Mouse (Mus musculus) frontal cortex, adult 2 months (tissue): ENCODE results near the gene Col3a1. TPM values are rescaled to one million over a fixed set of nuclear protein-coding genes. Genes with fewer than 3 reads are reported as not detected.

Experiments
- DNase-seq, 2 experiments: peaks; one replicate each; pipeline ENCODE4 v3.0.0; 2022; ENCODE audit warnings: low spot score in 1 of 2; ENCODE audit errors: extremely low spot score in 1 of 2
- polyA plus RNA-seq: library from polyadenylated mRNA; depleted of rRNA; stranded (reverse); fragments of >200 nt; gene quantifications from 2 replicates; pipeline ENCODE4 v1.2.3, GENCODE M21; 2012; rRNA removed

The Col3a1 gene
- polyA plus RNA-seq, 1 experiment = 3.5 TPM

DNA sequence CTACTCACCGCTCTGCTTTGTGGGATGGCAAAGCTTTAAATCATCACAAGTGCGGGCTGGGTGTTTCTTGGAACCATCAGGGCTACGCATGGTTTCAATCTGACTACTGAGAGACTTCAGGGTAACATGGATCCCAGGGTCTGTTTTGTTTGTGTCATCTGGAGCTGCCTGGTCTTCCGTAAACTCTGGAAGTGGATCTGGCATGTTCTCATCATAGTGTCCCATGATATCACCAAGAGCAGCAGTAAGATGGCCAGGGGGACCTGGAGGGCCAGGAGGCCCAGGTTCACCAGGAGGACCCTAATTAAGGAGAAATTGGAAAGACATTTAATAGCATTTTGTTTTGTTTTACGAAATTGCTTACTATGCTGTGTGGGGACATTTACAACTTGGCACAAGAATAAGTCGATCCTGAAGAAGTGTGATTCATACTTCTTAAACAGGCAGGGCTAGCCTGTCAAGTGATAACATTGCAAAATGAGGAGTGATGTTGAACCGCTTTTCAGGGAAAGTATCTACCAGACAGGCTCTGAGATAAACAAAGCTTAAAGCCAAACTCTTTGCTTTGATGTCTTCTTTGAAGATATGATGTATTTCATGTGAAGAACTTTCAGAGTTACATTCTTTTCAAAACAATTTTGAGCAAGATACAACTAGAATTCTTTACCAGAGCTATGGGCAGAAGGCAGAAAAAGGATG, 68.8 kb downstream of the Col3a1 start:
- DNase-seq = no peak

DNA sequence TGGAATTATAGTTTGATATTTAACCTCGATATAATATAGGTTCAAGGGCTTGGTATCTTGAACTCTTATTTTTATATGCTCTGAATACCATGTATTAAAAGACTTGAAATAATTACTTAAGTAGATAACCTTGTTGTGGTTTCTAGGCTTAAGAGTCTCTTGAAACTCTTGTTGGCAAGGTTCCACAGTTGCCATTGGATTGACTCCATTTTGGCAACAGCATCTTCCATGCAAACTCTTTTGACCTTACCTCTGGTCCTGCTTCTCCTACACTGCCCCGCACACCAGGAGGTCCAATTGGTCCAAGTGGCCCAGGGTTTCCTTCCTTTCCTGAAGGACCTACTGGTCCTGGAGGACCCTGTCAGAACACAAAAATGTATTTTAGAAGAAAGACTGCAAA, 70.5 kb downstream of the Col3a1 start:
- DNase-seq = no peak

Other genes starting within 250 kb of the Col3a1 start
- gene Col5a2, start 191.7 kb downstream of the Col3a1 start, polyA plus RNA-seq = 4.4 and 5.5 TPM in 2 replicates